Mouse (Mus musculus) intestine, embryonic 14.5 days (tissue): ENCODE results near the gene Shd. TPM values are rescaled to one million over a fixed set of nuclear protein-coding genes. Genes with fewer than 3 reads are reported as not detected.
A peak's percentile ranks its signal among the peaks of the same experiment; 100 is the strongest.

Experiments
- ATAC-seq: fragments of 200-750 bp; cut with Nextera tagmentation; replicated peaks from 2 replicates; pipeline ENCODE4 v1.8.0; 2017; ENCODE audit warnings: low read depth, moderate number of reproducible peaks, moderate TSS enrichment, moderate library complexity; ENCODE audit not compliant: low FRiP score, low TSS enrichment
- DNase-seq: peaks from one replicate; pipeline ENCODE4 v3.0.0-alpha.2; 2018; ENCODE audit warnings: low spot score
- H3K27ac ChIP-seq: fragments of 300-500 bp; sonication (generic); 2 replicates; pipeline ENCODE4 v1.5.1; 2014; ENCODE audit warnings: low read depth, mild to moderate bottlenecking, control low read depth
- H3K27me3 ChIP-seq: fragments of 300-500 bp; sonication (generic); replicated peaks from 2 replicates; pipeline ENCODE4 v1.6.1; 2014; ENCODE audit warnings: low read length, control low read depth; ENCODE audit not compliant: control insufficient read depth, insufficient read depth
- H3K36me3 ChIP-seq: fragments of 300-500 bp; sonication (generic); 2 replicates; pipeline ENCODE4 v1.6.1; 2014; ENCODE audit warnings: low read length, control low read depth; ENCODE audit not compliant: control insufficient read depth, insufficient read depth
- H3K4me1 ChIP-seq: fragments of 300-500 bp; sonication (generic); replicated peaks from 2 replicates; pipeline ENCODE4 v1.6.1; 2014; ENCODE audit warnings: low read length, control low read depth, mixed read lengths; ENCODE audit not compliant: control insufficient read depth, insufficient read depth
- H3K4me2 ChIP-seq: fragments of 300-500 bp; sonication (generic); 2 replicates; pipeline ENCODE4 v1.6.1; 2014; ENCODE audit warnings: low read length
- H3K4me3 ChIP-seq: fragments of 300-500 bp; sonication (generic); 2 replicates; pipeline ENCODE4 v1.5.1; 2014; ENCODE audit warnings: low read depth, low read length, control low read depth, mixed read lengths
- H3K9ac ChIP-seq: fragments of 300-500 bp; sonication (generic); 2 replicates; pipeline ENCODE4 v1.6.1; 2014; ENCODE audit warnings: mild to moderate bottlenecking, low read length
- H3K9me3 ChIP-seq: fragments of 300-500 bp; sonication (generic); 2 replicates; pipeline ENCODE4 v1.6.1; 2016; ENCODE audit warnings: low read length, control low read depth; ENCODE audit not compliant: control insufficient read depth
- WGBS: fragments of 180-500 bp; shearing (Covaris S2); extraction: QIAGEN DNeasy Blood & Tissue Kit; methylation state at CpG from one replicate; pipeline ENCODE4 v1.1.7; 2014; 5-methylcytosine and 5-hydroxymethylcytosine counted together
- polyA plus RNA-seq: library from polyadenylated mRNA; unstranded; fragments of >200 nt; fragmentation: Nextera tagmentation; extraction: Ambion mirVana; gene quantifications from 2 replicates; pipeline ENCODE4 v1.2.1, GENCODE M21; 2014

Shd gene
- polyA plus RNA-seq, 1 experiment from 2014 or later, result 13.2 TPM

GRCm38 (mm10) chr17:56007444-56008355 is 37.4 kb downstream of the Shd start:
- no peaks in the 10 kb centered on the region for H3K9me3 ChIP-seq
- 20% methylated on average over 13 of the region's 14 CpGs for WGBS
- peak; percentile 69 for DNase-seq
- H3K4me2 ChIP-seq, result peak overlapping the region; percentile 100
- no peaks in the 10 kb centered on the region for H3K27me3 ChIP-seq
- peaks cover 20% of the 10 kb centered on the region for H3K36me3 ChIP-seq
- peak overlapping the region; percentile 87 for H3K27ac ChIP-seq
- peak overlapping the region; percentile 94 for H3K4me3 ChIP-seq
- H3K4me1 ChIP-seq, result peaks cover 20% of the 10 kb centered on the region
- peak overlapping the region; percentile 40 for H3K9ac ChIP-seq
- peak; percentile 33 for ATAC-seq

DNA sequence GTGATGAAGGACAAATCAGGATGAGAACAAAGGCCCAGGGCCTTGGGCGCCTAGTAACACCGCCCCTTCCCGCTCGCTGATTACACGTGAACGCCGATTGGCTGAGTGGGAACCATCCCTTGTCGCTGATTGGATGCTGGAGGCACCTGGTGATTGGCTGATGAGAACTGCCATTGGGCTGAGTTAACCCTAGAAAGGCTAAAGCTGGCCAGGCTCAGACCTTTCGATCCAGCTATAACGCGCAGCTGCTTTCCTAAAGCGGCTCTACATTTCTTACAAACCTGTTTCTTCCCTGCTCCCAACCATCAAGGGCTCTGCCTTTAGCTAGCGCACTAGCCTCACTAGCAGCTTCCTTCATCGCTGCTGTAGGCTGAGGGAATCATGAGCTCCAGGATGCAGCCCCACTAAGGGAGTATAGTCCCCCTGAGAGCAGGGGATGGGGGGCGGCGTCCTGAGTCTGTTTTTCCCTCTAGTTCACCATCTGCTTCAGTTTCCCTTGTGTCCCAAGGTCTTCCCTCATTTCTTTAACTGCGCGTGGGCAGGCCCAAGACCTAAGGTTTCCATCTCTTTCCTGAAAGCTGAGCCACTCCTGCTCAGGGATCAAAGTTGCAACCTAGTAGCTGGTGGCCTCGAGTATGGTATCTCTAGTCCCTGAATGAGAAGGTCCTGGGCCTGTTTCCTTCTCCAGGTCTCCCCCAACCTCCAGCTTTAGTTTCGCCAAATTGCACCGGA is 38.3 kb downstream of the Shd start:
- ATAC-seq, result peak; percentile 92
- H3K4me2 ChIP-seq, result peak overlapping the region; percentile 100

GRCm38 (mm10) chr17:56009088-56009961 is 39.1 kb downstream of the Shd start:
- peak overlapping the region; percentile 70 for H3K9ac ChIP-seq
- WGBS, result under 1% methylated on average over 62 of the region's 62 CpGs
- H3K4me2 ChIP-seq, result peak overlapping the region; percentile 100
- peaks cover 20% of the 10 kb centered on the region for H3K4me1 ChIP-seq
- peak; percentile 88 for ATAC-seq
- peak; percentile 91 for DNase-seq
- H3K36me3 ChIP-seq, result peaks cover 30% of the 10 kb centered on the region
- H3K9me3 ChIP-seq, result no peaks in the 10 kb centered on the region
- no peaks in the 10 kb centered on the region for H3K27me3 ChIP-seq
- peak overlapping the region; percentile 94 for H3K4me3 ChIP-seq
- peak overlapping the region; percentile 87 for H3K27ac ChIP-seq

More for the DNA sequence above, 38.3 kb downstream of the Shd start:
- Histone ChIP-seq H3K27me3 (no peaks in the 10 kb centered on the region), H3K4me3 (peak overlapping the region; percentile 94), H3K9ac (peak overlapping the region; percentile 70), H3K36me3 (peaks cover 26% of the 10 kb centered on the region), H3K27ac (peak overlapping the region; percentile 87), H3K4me1 (peaks cover 20% of the 10 kb centered on the region), H3K9me3 (no peaks in the 10 kb centered on the region)
- DNase-seq, result peak; percentile 94
- 1% methylated on average over 21 of the region's 21 CpGs for WGBS

GRCm38 (mm10) chr17:56009962-56010240 is 39.6 kb downstream of the Shd start:
- DNase-seq, result no peak
- H3K9ac ChIP-seq, result peak overlapping the region; percentile 70
- peaks cover 20% of the 10 kb centered on the region for H3K4me1 ChIP-seq
- 35% methylated on average over 2 of the region's 2 CpGs for WGBS
- ATAC-seq, result no peak
- peak overlapping the region; percentile 100 for H3K4me2 ChIP-seq
- H3K27me3 ChIP-seq, result no peaks in the 10 kb centered on the region
- no peaks in the 10 kb centered on the region for H3K9me3 ChIP-seq
- no peak overlapping the region for H3K27ac ChIP-seq
- peak overlapping the region; percentile 94 for H3K4me3 ChIP-seq
- H3K36me3 ChIP-seq, result peaks cover 33% of the 10 kb centered on the region

DNA sequence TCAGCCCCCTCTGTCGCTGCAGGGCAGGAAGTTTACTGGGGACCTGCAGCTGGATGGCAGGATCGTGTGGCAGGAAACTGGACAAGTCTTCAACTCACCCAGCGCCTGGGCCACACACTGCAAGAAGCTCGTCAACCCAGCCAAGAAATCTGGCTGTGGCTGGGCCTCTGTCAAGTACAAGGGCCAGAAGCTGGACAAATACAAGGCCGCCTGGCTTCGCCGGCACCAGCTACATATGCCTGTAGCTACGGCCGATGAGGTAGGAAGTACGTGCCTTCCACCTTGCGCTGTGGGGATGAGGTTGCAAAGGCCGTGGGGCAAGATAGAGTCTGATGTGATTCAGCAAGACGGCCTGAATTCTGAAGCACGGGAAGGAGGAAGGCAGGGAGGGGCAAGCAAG is 40.0 kb downstream of the Shd start:
- 66% methylated on average over 14 of the region's 14 CpGs for WGBS

DNA sequence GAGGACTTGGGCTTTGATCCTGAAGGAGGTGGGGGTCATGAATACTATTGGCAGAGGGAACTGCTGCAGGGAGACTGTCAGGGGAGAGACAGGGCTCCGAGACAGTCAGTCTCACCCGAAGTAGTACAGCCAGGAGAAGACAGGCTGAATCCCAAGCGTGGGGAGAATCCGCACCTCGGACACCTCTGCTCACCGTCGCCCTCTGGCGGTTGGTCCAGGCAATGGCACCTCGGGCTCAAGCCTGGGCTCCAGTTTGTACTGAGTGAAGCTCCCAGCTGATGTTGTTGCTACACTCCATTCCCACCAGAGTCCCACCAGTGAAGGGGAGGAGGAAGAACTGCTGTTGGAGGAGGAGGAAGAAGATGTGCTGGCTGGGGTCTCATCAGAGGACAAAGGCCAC is 40.4 kb downstream of the Shd start:
- Histone ChIP-seq H3K27me3 (no peaks in the 10 kb centered on the region), H3K27ac (no peak overlapping the region), H3K36me3 (peaks cover 41% of the 10 kb centered on the region), H3K4me2 (peak overlapping the region; percentile 100), H3K9me3 (no peaks in the 10 kb centered on the region), H3K4me1 (peaks cover 20% of the 10 kb centered on the region), H3K9ac (no peak overlapping the region), H3K4me3 (peak overlapping the region; percentile 94; the same call in 1 of the 2 replicates)
- WGBS, result 17% methylated on average over 9 of the region's 9 CpGs
- ATAC-seq (no peak), DNase-seq (peak; percentile 92)

More for the DNA sequence above, 40.0 kb downstream of the Shd start:
- no peaks in the 10 kb centered on the region for H3K9me3 ChIP-seq
- H3K9ac ChIP-seq, result peak overlapping the region; percentile 22; the same call in 1 of the 2 replicates
- H3K4me1 ChIP-seq, result peaks cover 20% of the 10 kb centered on the region
- peak overlapping the region; percentile 94 for H3K4me3 ChIP-seq
- no peak overlapping the region for H3K27ac ChIP-seq
- no peak for ATAC-seq
- peak overlapping the region; percentile 100 for H3K4me2 ChIP-seq
- no peaks in the 10 kb centered on the region for H3K27me3 ChIP-seq
- peaks cover 37% of the 10 kb centered on the region for H3K36me3 ChIP-seq
- DNase-seq, result no peak

GRCm38 (mm10) chr17:56011441-56011840 is 41.2 kb downstream of the Shd start:
- H3K36me3 ChIP-seq, result peaks cover 49% of the 10 kb centered on the region

DNA sequence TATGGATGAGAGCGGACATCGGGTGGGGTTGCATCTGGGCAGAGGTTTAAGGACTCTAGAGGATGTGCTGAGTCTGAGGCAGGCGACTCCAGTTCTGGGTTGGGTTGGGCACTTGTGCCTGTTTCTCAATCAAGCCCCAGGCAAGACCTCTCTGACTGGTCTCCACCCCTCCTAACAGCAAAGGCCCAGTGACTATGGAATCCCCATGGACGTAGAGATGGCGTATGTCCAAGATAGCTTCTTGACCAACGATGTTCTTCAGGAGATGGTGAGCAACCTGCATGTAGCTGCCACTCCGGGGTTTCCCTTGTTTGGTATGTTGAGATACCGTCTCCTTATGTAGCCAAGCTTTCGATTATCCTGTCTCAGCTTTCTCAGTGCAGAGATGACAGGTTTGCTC is 45.0 kb downstream of the Shd start:
- ATAC-seq (no peak), DNase-seq (no peak)
- no peaks in the 10 kb centered on the region for H3K9me3 ChIP-seq
- H3K9ac ChIP-seq, result no peak overlapping the region
- H3K27me3 ChIP-seq, result no peaks in the 10 kb centered on the region
- no peak overlapping the region for H3K27ac ChIP-seq
- H3K4me2 ChIP-seq, result no peak overlapping the region
- H3K4me1 ChIP-seq, result peaks cover 3% of the 10 kb centered on the region
- peaks cover 86% of the 10 kb centered on the region for H3K36me3 ChIP-seq
- whole genome bisulfite sequencing, result 94% methylated on average over 9 of the region's 9 CpGs
- H3K4me3 ChIP-seq, result no peak overlapping the region

More at GRCm38 (mm10) chr17:56011441-56011840, 41.2 kb downstream of the Shd start:
- H3K9ac ChIP-seq, result no peak overlapping the region
- no peak overlapping the region for H3K27ac ChIP-seq
- 86% methylated on average over 7 of the region's 7 CpGs for WGBS
- H3K9me3 ChIP-seq, result no peaks in the 10 kb centered on the region
- no peak overlapping the region for H3K4me2 ChIP-seq
- DNase-seq, result no peak
- no peaks in the 10 kb centered on the region for H3K27me3 ChIP-seq
- no peak for ATAC-seq
- peaks cover 20% of the 10 kb centered on the region for H3K4me1 ChIP-seq
- H3K4me3 ChIP-seq, result no peak overlapping the region
